ENCODE assay signal across 9 mouse cellular contexts in the genomic region with DNA sequence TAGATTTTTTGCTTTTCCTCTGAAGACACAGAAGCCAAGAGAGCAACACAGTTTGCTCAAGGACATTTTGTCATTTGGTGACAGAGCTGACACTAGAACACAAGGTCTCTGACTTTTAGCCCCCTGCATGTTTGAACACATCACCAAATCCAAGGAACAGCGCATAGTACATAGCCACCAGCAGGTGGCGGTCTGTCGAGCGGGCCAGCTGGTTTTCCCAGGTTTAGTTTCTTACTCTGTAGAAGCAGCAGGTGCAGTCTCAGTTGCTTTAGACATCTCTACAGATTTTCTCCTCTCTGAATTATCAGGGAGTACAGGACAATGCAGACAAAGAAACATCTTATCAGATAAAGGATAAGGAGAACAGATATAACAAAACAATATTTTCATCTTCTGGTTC. TPM values are rescaled to one million over a fixed set of nuclear protein-coding genes. Genes with fewer than 3 reads are reported as not detected.
A peak's percentile ranks its signal among the peaks of the same experiment; 100 is the strongest.
DNase-seq lines count a peak whose midpoint lies in the region; ATAC-seq and TF ChIP-seq lines count a peak whose summit lies in the region.
"Had no signal": no experiment of that assay in that cellular context is flagged by ENCODE, and none has a peak within 500 bp of the region (broad histone marks: within the 10 kb centered on the region; RNA-seq: fewer than 3 reads in every experiment).

No protein-coding gene starts in this region.

- in situ Hi-C loops in Patski (cut with MboI; ENCODE audit: low pct_unique_long_range_greater_than_20kb), result loop anchor here (5.0 kb wide), 2 partner anchors 231 to 256 kb away; no protein-coding TSS in a partner anchor

- POLR2A ChIA-PET in Patski (lab: Charles Lee), result interaction anchor here (0.6 to 0.7 kb wide), 2 partner anchors 219 to 228 kb away, joined by 3 read pairs; no protein-coding TSS in a partner anchor

- peak; percentile 25 for DNase-seq in gastrocnemius, adult 18-20 months (ENCODE audit: low spot score)
- DNase-seq in gastrocnemius, adult 8-10 months (ENCODE audit: low spot score in 2 of 2), result no peak
- DNase-seq in Patski (ENCODE audit: low read depth, low spot score), result peak; percentile 20
- DNase-seq in cerebellum, adult 9-10 months, result peak; percentile 76
- peak; percentile 63 for DNase-seq in heart, postnatal 4 days
- peak; percentile 45 to 63 for DNase-seq in layer of hippocampus, postnatal 10 days (ENCODE audit: low spot score in 2 of 2)
- DNase-seq in mesoderm, embryonic 11.5 days (ENCODE audit: low read depth, low spot score), result peak; percentile 70
- DNase-seq in spleen, postnatal 36 days (ENCODE audit: low spot score in 2 of 2), result peak; percentile 43 to 55

- H3K27me3 ChIP-seq in Patski, result no peaks in the 10 kb centered on the region
- H3K27me3 ChIP-seq: megakaryocyte, embryonic 14.5 days had no signal

- CTCF ChIA-PET in Patski (lab: Charles Lee), result interaction anchor here (0.6 to 2.5 kb wide), 24 partner anchors 8 to 265 kb away, joined by 3 to 15 read pairs (median 4); no protein-coding TSS in a partner anchor

- TF ChIP-seq CTCF in Patski (IDR thresholded peaks at IDR 0.05), result peak; percentile 95

- peak; percentile 65 for ATAC-seq in Patski

RNA-seq across cellular contexts. Expression of a gene that starts 23.7 kb away (rescaled TPM):
- 1 to 10 TPM; 1.6 to 2.7 TPM for total RNA-seq in gastrocnemius, adult 18-20 months (2021)
- 1 to 10 TPM in 3 of 4 experiments, under 1 TPM in 1; 0.94 to 3.6 (median 1.3) TPM for total RNA-seq in gastrocnemius, adult 8-10 months (2022)
- polyA plus RNA-seq in Patski (2021), result 92.8 TPM
- total RNA-seq in heart, postnatal 4 days (2021), result 10 to 100 TPM; 24.3 to 32.0 TPM
- total RNA-seq in layer of hippocampus, postnatal 10 days (2021), result 10 to 100 TPM; 22.3 to 25.6 TPM

RNA-seq across cellular contexts. Expression of a gene that starts 33.8 kb away (rescaled TPM):
- 10 to 100 TPM; 43.6 to 50.0 TPM for total RNA-seq in gastrocnemius, adult 18-20 months (2021)
- 10 to 100 TPM; 46.1 to 59.1 (median 53.0) TPM for total RNA-seq in gastrocnemius, adult 8-10 months (2022)
- 1.7 TPM for polyA plus RNA-seq in Patski (2021)
- 1 to 10 TPM; 2.0 to 3.4 TPM for total RNA-seq in heart, postnatal 4 days (2021)
- 1 to 10 TPM in 1 of 2 experiments, under 1 TPM in 1; 0.98 to 1.4 TPM for total RNA-seq in layer of hippocampus, postnatal 10 days (2021)

RNA-seq across cellular contexts. Expression of a gene that starts 34.0 kb away (rescaled TPM):
- total RNA-seq in gastrocnemius, adult 18-20 months (2021), result 10 to 100 TPM in 1 of 2 experiments, 1 to 10 TPM in 1; 9.9 to 10.6 TPM
- 10 to 100 TPM in 2 of 4 experiments, 1 to 10 TPM in 2; 8.3 to 11.1 (median 10.2) TPM for total RNA-seq in gastrocnemius, adult 8-10 months (2022)
- 61.3 TPM for polyA plus RNA-seq in Patski (2021)
- total RNA-seq in heart, postnatal 4 days (2021), result 10 to 100 TPM; 49.4 to 50.4 TPM
- 10 to 100 TPM; 47.0 to 48.8 TPM for total RNA-seq in layer of hippocampus, postnatal 10 days (2021)

RNA-seq across cellular contexts. Expression of a gene that starts 34.0 kb away (rescaled TPM):
- total RNA-seq in gastrocnemius, adult 18-20 months (2021), result under 1 TPM; 0.43 to 0.57 TPM
- under 1 TPM; 0.51 to 0.87 (median 0.73) TPM for total RNA-seq in gastrocnemius, adult 8-10 months (2022)
- 3.0 TPM for polyA plus RNA-seq in Patski (2021)
- 1 to 10 TPM; 3.6 to 4.2 TPM for total RNA-seq in heart, postnatal 4 days (2021)
- 1 to 10 TPM; 6.7 to 7.0 TPM for total RNA-seq in layer of hippocampus, postnatal 10 days (2021)

Comparison
In these comparisons a context has a peak if more than half of its experiments do, and no peak if none do; other contexts are left out.
1. DNase-seq: peak in gastrocnemius, adult 18-20 months (single experiment), Patski (single experiment), cerebellum, adult 9-10 months (single experiment), heart, postnatal 4 days (single experiment), layer of hippocampus, postnatal 10 days (2 of 2), mesoderm, embryonic 11.5 days (single experiment) and spleen, postnatal 36 days (2 of 2); none in gastrocnemius, adult 8-10 months (0 of 2).
2. RNA of a gene that starts 23.7 kb away (total RNA-seq): 24.3 to 32.0 TPM in heart, postnatal 4 days and 22.3 to 25.6 TPM in layer of hippocampus, postnatal 10 days; 1.6 to 2.7 TPM in gastrocnemius, adult 18-20 months and 0.94 to 3.6 TPM in gastrocnemius, adult 8-10 months; every median in the first group is over 4 times any median in the second.
3. RNA of a gene that starts 33.8 kb away (total RNA-seq): 46.1 to 59.1 TPM in gastrocnemius, adult 8-10 months and 43.6 to 50.0 TPM in gastrocnemius, adult 18-20 months; 2.0 to 3.4 TPM in heart, postnatal 4 days and 0.98 to 1.4 TPM in layer of hippocampus, postnatal 10 days; every median in the first group is over 10 times any median in the second.